Mouse (Mus musculus) C2C12 (cell line): Measurements from ENCODE around the gene Arl15.

Experiments
- CTCF ChIP-seq: IDR thresholded peaks from one replicate; pipeline ENCODE4 v1.5.1; 2011; ENCODE audit not compliant: control insufficient read depth, insufficient read depth, insufficient read length
- MYOD1 ChIP-seq: IDR thresholded peaks from one replicate; pipeline ENCODE4 v1.6.1; 2011; ENCODE audit warnings: low read depth; ENCODE audit not compliant: control insufficient read depth, insufficient read length
- USF1 ChIP-seq: IDR thresholded peaks from one replicate; pipeline ENCODE4 v1.6.1; 2011; ENCODE audit warnings: low read depth, mild to moderate bottlenecking, control low read depth, moderate library complexity

DNA sequence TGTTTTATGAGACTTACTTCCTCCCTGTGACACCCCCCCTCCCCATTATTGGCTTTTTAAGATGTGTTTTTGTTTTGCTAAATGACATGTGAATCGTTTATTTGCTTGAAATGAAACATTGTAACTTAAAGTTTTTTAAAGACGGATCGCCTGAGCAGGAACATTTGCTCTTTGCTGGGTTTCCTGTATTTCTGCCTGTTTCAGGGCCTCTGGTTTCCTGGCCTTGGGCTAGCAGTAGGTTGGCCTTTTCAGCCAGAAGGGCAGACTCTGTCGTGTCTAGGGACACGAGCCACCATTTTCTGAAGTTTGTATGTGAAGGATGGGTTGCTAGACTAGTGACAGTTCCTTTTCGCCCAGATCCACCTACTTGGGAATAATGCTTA lies 18.3 kb downstream of the Arl15 start:
- TF ChIP-seq CTCF (no peak), MYOD1 (no peak), USF1 (no peak)
